Mouse (Mus musculus) cerebellum, adult 8-10 months (tissue): ENCODE data around the gene Speer4a.
"Not testable (repeated sequence)": the region's sequence is repeated elsewhere in the genome, so short reads cannot be mapped to it uniquely, and the experiment has no call there.

ENCODE experiments used
- DNase-seq: peaks from one replicate; pipeline ENCODE4 v3.0.0; 2022

The Speer4a gene

DNA sequence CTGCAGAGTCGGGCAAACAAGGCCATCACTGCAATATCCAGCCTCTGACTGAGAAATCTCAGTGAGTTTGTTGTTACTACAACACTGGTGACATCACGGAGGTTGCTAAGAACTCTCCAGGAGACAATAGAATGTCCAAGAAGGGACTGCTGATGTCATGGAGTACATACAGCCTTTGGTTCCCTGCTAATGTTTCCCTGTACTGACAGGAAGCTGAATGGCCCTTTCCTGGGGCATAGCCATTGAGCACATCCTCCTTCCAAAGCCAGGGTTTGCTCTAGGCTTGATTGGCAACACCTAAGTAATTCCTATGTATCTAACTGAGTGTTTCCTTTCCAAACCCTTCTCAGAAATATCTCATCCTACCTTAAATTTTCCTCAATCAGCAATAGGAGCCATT is at the start of gene Speer4a:
Gene Speer4a, minus strand, starts transcription at position 101 of the 400 bp plus-strand sequence.
- not testable (repeated sequence) for DNase-seq

DNA sequence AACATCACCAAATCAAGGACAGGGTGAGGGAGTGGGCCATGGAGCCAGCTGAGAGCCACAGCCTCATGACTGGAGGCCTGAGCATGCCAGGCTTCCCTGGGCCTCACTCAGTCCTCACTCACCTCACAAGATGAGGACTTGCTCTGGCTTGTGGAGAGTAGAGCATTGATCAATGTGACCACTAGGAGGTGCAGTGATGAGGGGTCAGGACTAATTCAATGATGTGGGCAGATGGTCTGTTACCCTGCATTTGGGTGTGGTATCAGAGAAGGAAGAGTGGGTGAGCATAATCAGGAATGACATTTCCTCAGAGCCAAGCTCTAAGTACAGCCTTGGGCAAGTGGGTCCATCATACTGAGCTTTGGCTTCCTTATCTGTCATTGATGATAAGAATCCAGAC is 39.7 kb upstream of the Speer4a start:
- DNase-seq = not testable (repeated sequence)

DNA sequence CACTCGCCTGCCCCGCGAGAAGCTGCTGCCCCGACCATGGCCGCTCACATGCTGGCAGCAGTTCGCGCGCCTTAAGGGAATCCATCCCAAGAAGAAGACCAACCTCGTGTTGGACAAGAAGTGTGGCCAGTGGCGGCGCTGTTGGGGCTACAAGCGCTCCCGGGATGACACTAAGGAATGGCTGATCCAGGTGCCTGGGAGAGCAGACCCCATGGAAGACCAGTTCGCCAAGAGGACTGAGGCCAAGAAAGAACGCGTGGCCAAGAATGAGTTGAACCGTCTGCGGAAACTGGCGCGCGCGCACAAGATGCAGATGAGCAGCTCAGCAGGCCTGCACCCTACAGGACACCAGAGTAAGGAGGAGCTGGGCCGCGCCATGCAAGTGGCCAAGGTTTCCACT is 31.4 kb upstream of the Speer4a start:
- no peak for DNase-seq

DNA sequence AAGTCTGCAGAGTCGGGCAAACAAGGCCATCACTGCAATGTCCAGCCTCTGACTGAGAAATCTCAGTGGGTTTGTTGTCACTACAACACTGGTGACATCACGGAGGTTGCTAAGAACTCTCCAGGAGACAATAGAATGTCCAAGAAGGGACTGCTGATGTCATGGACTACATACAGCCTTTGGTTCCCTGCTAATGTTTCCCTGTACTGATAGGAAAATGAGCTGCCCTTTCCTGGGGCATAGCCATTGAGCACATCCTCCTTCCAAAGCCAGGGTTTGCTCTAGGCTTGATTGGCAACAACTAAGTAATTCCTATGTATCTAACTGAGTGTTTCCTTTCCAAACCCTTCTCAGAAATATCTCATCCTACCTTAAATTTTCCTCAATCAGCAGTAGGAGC is 19.1 kb upstream of the Speer4a start, which contains the start of gene Gm7347:
Gene Gm7347, minus strand, starts transcription at position 101 of the 400 bp plus-strand sequence.
- not testable (repeated sequence) for DNase-seq

DNA sequence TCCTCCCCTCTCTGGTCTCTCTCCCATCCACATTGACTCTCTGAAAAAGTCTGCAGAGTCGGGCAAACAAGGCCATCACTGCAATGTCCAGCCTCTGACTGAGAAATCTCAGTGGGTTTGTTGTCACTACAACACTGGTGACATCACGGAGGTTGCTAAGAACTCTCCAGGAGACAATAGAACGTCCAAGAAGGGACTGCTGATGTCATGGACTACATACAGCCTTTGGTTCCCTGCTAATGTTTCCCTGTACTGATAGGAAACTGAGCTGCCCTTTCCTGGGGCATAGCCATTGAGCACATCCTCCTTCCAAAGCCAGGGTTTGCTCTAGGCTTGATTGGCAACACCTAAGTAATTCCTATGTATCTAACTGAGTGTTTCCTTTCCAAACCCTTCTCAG is 16.5 kb downstream of the Speer4a start, which contains the start of gene Gm5862:
Gene Gm5862, minus strand, starts transcription at position 101 of the 400 bp plus-strand sequence.
- DNase-seq = not testable (repeated sequence)

DNA sequence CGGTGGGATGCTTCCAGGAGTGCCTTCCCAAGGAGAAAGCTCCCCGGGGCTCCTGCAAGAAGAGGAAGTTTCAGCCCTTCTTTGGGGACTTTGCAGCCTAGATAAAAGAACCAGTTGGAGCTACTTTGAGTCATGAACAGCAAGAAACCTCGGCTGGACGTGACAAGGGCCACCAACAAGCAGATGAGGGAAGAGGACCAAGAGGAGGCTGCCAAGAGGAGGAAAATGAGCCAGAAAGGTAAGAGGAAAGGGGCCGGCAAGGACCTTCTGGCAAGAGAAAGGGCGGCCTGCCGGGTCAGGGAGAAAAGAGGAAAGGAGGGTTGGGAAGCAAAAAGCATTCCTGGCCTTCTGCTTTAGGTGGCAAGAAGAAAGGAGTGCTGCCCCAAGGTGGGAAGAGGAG is 31.7 kb downstream of the Speer4a start:
- not testable (repeated sequence) for DNase-seq

DNA sequence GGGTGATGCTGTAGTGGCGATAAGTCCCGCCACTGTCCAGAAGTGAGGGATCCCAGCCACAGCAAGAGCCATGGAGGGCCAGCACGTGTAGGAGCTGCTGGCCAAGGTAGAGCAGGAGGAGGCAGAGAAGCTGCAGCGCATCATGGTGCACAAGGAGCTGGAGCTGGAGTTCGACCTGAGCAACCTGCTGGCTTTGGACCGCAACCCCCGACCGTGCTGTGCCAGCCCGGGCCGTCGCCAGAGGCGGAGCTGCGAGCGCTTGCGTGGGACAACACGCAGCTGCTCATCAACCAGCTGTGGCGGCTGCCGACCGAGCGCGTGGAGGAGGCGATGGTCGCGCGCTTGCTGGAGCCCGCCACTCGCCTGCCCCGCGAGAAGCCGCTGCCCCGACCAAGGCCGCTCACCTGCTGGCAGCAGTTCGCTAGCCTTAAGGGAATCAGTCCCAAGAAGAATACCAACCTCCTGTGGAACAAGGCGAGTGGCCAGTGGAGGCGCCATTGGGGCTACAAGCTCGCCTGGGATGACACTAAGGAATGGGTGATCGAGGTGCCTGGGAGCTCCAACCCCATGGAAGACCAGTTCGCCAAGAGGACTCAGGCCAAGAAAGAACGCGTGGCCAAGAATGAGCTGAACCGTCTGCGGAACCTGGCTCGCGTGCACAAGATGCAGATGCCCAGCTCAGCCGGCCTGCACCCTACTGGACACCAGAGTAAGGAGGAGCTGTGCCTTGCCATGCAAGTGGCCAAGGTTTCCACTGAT is 32.2 kb downstream of the Speer4a start:
- peak; percentile 17 for DNase-seq

DNA sequence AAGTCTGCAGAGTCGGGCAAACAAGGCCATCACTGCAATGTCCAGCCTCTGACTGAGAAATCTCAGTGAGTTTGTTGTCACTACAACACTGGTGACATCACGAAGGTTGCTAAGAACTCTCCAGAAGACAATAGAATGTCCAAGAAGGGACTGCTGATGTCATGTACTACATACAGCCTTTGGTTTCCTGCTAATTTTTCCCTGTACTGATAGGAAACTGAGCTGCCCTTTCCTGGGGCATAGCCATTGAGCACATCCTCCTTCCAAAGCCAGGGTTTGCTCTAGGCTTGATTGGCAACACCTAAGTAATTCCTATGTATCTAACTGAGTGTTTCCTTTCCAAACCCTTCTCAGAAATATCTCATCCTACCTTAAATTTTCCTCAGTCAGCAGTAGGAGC is 34.7 kb downstream of the Speer4a start, which contains the start of gene Gm1979:
Gene Gm1979, minus strand, starts transcription at position 101 of the 400 bp plus-strand sequence.
- not testable (repeated sequence) for DNase-seq

DNA sequence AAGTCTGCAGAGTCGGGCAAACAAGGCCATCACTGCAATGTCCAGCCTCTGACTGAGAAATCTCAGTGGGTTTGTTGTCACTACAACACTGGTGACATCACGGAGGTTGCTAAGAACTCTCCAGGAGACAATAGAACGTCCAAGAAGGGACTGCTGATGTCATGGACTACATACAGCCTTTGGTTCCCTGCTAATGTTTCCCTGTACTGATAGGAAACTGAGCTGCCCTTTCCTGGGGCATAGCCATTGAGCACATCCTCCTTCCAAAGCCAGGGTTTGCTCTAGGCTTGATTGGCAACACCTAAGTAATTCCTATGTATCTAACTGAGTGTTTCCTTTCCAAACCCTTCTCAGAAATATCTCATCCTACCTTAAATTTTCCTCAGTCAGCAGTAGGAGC is 50.8 kb downstream of the Speer4a start, which contains the start of gene Gm21698:
Gene Gm21698, minus strand, starts transcription at position 101 of the 400 bp plus-strand sequence.
- not testable (repeated sequence) for DNase-seq
